Mouse (Mus musculus) neutrophil, adult 65 days (primary cell): ENCODE measurements around the gene Gm4756. TPM values are rescaled to one million over a fixed set of nuclear protein-coding genes. Genes with fewer than 3 reads are reported as not detected.

ENCODE experiments used
- total RNA-seq: library from RNA; stranded (reverse); gene quantifications from 2 replicates; pipeline ENCODE4 v1.2.4, GENCODE M21; 2023

Gm4756 gene
- 0.68 TPM in 1 of 2 replicates, not detected in the other for total RNA-seq

GRCm38 (mm10) chr12:72649611-72650330 is at the start of gene Gm4756:
TSS of gene Gm4756 (minus strand) at chr12:72649661.

DNA sequence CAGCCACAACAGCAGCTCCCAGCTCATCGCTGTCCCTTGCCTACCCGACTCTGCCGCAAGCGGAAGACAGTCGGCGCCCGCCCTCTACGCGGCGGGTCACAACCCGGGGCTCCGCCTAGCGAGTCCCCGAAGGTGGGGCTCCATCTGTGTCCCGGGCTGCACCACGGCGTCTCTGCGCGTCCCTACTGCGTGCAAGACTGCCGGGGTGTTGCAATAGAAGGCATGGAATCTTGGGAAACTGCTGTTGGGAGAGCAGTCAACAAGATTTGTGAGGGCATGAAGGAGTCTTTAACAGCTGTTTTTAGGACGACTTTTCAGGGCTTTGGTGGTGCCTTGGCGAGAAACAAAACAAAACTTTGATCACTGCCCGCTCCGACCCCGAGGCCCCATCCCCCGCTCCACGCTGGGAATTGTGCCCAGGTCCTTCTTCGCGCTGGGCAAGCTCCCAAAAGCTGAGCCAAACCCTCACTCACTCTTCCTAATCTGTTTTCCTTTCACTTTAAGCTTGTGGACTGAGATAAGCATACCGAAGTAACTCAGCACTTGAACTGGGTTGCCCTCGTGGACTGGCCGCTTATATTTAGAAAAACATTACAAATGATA is 15.4 kb upstream of the Gm4756 start, which contains the start of gene Dhrs7:
Gene Dhrs7 (minus strand): TSS at position 175 of the 603 bp plus-strand sequence.

DNA sequence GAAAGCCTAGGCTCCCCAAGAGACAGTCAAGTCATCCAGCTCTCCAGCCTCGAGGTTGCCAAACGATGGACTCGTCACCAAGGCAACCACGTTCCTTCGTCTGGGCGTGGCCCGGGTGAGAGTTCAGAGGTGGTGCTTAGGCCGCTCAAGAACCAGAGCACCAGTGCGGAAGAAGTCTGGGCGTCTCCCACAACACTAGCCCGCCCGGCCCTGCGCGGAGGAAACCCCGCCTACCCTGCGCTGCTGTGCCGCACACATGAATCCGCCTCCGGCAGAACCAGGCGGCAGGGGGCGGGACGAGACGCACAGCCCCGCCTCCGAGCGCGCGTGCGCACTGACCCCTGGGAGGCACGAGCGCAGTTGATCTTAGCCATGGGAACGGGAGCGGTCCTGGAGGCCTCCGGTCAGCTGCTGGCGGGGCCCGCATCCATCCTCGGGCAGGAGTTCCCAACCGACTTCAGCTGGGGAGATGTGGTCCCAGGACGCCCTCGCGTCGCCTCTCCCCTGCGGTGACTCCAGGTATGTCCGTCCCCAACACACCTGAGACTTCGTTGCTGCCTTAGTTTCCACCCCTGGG is 113.4 kb downstream of the Gm4756 start, which contains the start of gene Pcnx4:
Gene Pcnx4 (plus strand): TSS at position 363 of the 577 bp plus-strand sequence.

Other genes starting within 250 kb of the Gm4756 start
- gene Rtn1, start 240.6 kb downstream of the Gm4756 start, total RNA-seq, result 0.79 and 1.0 TPM in 2 replicates
- not detected in 2 replicates for gene Lrrc9, start 207.8 kb downstream of the Gm4756 start, total RNA-seq
- gene Pcnx4, start 113.3 kb downstream of the Gm4756 start, total RNA-seq, result 0.41 and 0.50 TPM in 2 replicates
- 252 and 285 TPM in 2 replicates for gene Dhrs7, start 15.2 kb upstream of the Gm4756 start, total RNA-seq
- gene Ppm1a, start 107.8 kb upstream of the Gm4756 start, total RNA-seq, result 115 and 131 TPM in 2 replicates